Comparison of ENCODE assay signal across 28 mouse cellular contexts in the genomic region with DNA sequence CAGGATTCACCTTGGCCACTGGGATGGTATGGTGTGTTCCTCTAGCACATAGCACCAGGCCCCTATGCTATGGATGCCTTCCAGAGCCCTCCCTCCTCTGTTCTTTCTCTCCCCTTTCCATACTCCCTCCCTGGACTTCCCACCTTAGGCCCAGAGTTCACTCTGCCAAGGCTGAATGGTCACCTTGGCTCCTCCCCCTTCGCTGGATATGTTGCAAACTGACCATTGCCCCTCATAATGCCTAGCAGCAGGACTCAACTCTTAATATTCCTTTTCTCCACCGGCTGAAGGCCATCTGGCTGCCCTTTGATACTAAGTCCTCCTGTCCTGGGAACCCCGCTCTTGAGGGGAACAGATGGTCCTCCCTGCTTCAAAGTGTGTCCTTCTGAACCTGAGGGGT. TPM values are rescaled to one million over a fixed set of nuclear protein-coding genes. Genes with fewer than 3 reads are reported as not detected.
DNase-seq lines count a peak whose midpoint lies in the region; ATAC-seq and TF ChIP-seq lines count a peak whose summit lies in the region.
"Had no signal": no experiment of that assay in that cellular context is flagged by ENCODE, and none has a peak within 500 bp of the region (broad histone marks: within the 10 kb centered on the region; RNA-seq: fewer than 3 reads in every experiment).

No protein-coding gene starts in this region.

- ATAC-seq in liver, embryonic 12.5 days, result no peak
- ATAC-seq: forebrain, embryonic 15.5 days; hindbrain, postnatal 0 days; liver, postnatal 0 days; midbrain, embryonic 15.5 days; Patski had no signal

- no peaks in the 10 kb centered on the region for H3K9me3 ChIP-seq in liver, embryonic 12.5 days (replicated peaks)
- H3K9me3 ChIP-seq: embryonic facial prominence, embryonic 13.5 days; forebrain, embryonic 10.5 days; forebrain, embryonic 15.5 days; heart, embryonic 10.5 days; heart, embryonic 15.5 days; limb, embryonic 12.5 days; midbrain, embryonic 15.5 days had no signal

- H3K4me2 ChIP-seq in liver, embryonic 12.5 days, result no peak overlapping the region
- H3K4me2 ChIP-seq: embryonic facial prominence, embryonic 13.5 days; forebrain, embryonic 15.5 days; heart, embryonic 15.5 days; limb, embryonic 12.5 days; liver, embryonic 11.5 days; midbrain, embryonic 15.5 days had no signal

- no peak overlapping the region for H3K9ac ChIP-seq in liver, adult 2 months (ENCODE audit: low read depth, low read length)
- H3K9ac ChIP-seq in liver, embryonic 12.5 days, result no peak overlapping the region
- H3K9ac ChIP-seq: embryonic facial prominence, embryonic 13.5 days; forebrain, embryonic 15.5 days; heart, embryonic 15.5 days; limb, embryonic 12.5 days; liver, postnatal 0 days; midbrain, embryonic 15.5 days had no signal

- peak; percentile 51 for DNase-seq in liver, adult 2 months (ENCODE audit: extremely low read depth, low read depth, low spot score)
- DNase-seq in kidney, adult 9 months, result peak; percentile 96
- DNase-seq in kidney, postnatal 14 days, result peak; percentile 87
- peak; percentile 75 for DNase-seq in yolk sac, embryonic 10.5 days (ENCODE audit: low spot score)
- DNase-seq in adrenal gland, adult 2 months, result no peak
- DNase-seq in layer of hippocampus, adult 11-12 months (ENCODE audit: low spot score), result no peak
- no peak for DNase-seq in thymus, postnatal 10 days (ENCODE audit: low spot score in 2 of 2)
- DNase-seq: adrenal gland, postnatal 25 days; cerebellum, adult 11-12 months; cerebellum, postnatal 10 days; gastrocnemius, postnatal 25 days; heart, adult 11 months; liver, postnatal 0 days; right cerebral cortex, postnatal 25 days had no signal

- H3K27ac ChIP-seq in liver, adult 2 months (replicated peaks; ENCODE audit: insufficient read depth, low read depth, low read length), result no peak overlapping the region
- no peak overlapping the region for H3K27ac ChIP-seq in liver, embryonic 12.5 days
- H3K27ac ChIP-seq: embryonic facial prominence, embryonic 13.5 days; forebrain, embryonic 10.5 days; forebrain, embryonic 15.5 days; heart, embryonic 10.5 days; heart, embryonic 15.5 days; hindbrain, postnatal 0 days; left cerebral cortex, adult 2 months; limb, embryonic 12.5 days; macrophage; midbrain, embryonic 15.5 days; stomach, postnatal 0 days had no signal

- TF ChIP-seq POLR2A in liver, adult 2 months (IDR thresholded peaks at IDR 0.05; ENCODE audit: extremely low read depth, insufficient read depth, low read length), result no peak

- WGBS in liver, adult 2 months, result 69% methylated on average over 3 of the region's 3 CpGs
- 55% methylated on average over 3 of the region's 3 CpGs for WGBS in liver, embryonic 12.5 days (ENCODE audit: insufficient replicate concordance)

- H3K36me3 ChIP-seq in liver, adult 2 months (ENCODE audit: control insufficient read depth, insufficient read depth, low read length), result no peaks in the 10 kb centered on the region
- no peaks in the 10 kb centered on the region for H3K36me3 ChIP-seq in liver, embryonic 12.5 days
- H3K36me3 ChIP-seq: embryonic facial prominence, embryonic 13.5 days; forebrain, embryonic 10.5 days; forebrain, embryonic 15.5 days; heart, embryonic 10.5 days; heart, embryonic 15.5 days; limb, embryonic 12.5 days; midbrain, embryonic 15.5 days had no signal

- H3K79me2 ChIP-seq in liver, adult 2 months (ENCODE audit: control insufficient read depth, insufficient read depth, low read length), result no peaks in the 10 kb centered on the region

- no peak for TF ChIP-seq CTCF in liver, adult 2 months (IDR thresholded peaks at IDR 0.05; ENCODE audit: low read depth, low read length)

- no peaks in the 10 kb centered on the region for H3K27me3 ChIP-seq in liver, adult 2 months (ENCODE audit: control insufficient read depth, insufficient read depth, low read length)
- peaks cover 48% of the 10 kb centered on the region for H3K27me3 ChIP-seq in liver, embryonic 12.5 days (replicated peaks)
- H3K27me3 ChIP-seq: embryonic facial prominence, embryonic 13.5 days; forebrain, embryonic 15.5 days; Patski had no signal

- peaks cover 9% of the 10 kb centered on the region; the same call in 1 of the 2 replicates for H3K4me1 ChIP-seq in liver, adult 2 months (ENCODE audit: control insufficient read depth, insufficient read depth, low read length)
- peaks cover 11% of the 10 kb centered on the region for H3K4me1 ChIP-seq in liver, embryonic 12.5 days
- H3K4me1 ChIP-seq: embryonic facial prominence, embryonic 13.5 days; forebrain, embryonic 15.5 days; heart, embryonic 15.5 days had no signal

- H3K4me3 ChIP-seq in liver, adult 2 months (ENCODE audit: insufficient read depth, low read depth, low read length), result no peak overlapping the region
- no peak overlapping the region for H3K4me3 ChIP-seq in liver, embryonic 12.5 days
- H3K4me3 ChIP-seq: embryonic facial prominence, embryonic 13.5 days; forebrain, embryonic 10.5 days; forebrain, embryonic 15.5 days; heart, embryonic 10.5 days; heart, embryonic 15.5 days; left cerebral cortex, adult 2 months; limb, embryonic 12.5 days; midbrain, embryonic 15.5 days had no signal

RNA-seq across cellular contexts. Expression of a gene that starts 5.1 kb away (rescaled TPM):
- 2.9 and 5.2 TPM in 2 replicates for total RNA-seq in liver, adult 2 months (2014; rRNA removed)
- 14.8 and 15.9 TPM in 2 replicates for polyA plus RNA-seq in liver, adult 2 months (2012; rRNA removed)
- polyA plus RNA-seq in liver, embryonic 12.5 days (2016; fragmentation: Nextera tagmentation; extraction: Ambion mirVana), result 41.8 and 44.9 TPM in 2 replicates
- total RNA-seq in adrenal gland, adult 2 months (2021), result 10 to 100 TPM; 17.4 to 24.1 TPM
- polyA plus RNA-seq in adrenal gland, adult 2 months (2012; rRNA removed), result 103 and 105 TPM in 2 replicates

Comparison
In these comparisons a context has a peak if more than half of its experiments do, and no peak if none do; other contexts are left out.
1. DNase-seq: peak in liver, adult 2 months (single experiment), kidney, adult 9 months (single experiment), kidney, postnatal 14 days (single experiment) and yolk sac, embryonic 10.5 days (single experiment); none in adrenal gland, adult 2 months (single experiment), layer of hippocampus, adult 11-12 months (single experiment) and thymus, postnatal 10 days (0 of 2).